Comparison of ENCODE assay signal across 10 mouse cellular contexts in the genomic region with DNA sequence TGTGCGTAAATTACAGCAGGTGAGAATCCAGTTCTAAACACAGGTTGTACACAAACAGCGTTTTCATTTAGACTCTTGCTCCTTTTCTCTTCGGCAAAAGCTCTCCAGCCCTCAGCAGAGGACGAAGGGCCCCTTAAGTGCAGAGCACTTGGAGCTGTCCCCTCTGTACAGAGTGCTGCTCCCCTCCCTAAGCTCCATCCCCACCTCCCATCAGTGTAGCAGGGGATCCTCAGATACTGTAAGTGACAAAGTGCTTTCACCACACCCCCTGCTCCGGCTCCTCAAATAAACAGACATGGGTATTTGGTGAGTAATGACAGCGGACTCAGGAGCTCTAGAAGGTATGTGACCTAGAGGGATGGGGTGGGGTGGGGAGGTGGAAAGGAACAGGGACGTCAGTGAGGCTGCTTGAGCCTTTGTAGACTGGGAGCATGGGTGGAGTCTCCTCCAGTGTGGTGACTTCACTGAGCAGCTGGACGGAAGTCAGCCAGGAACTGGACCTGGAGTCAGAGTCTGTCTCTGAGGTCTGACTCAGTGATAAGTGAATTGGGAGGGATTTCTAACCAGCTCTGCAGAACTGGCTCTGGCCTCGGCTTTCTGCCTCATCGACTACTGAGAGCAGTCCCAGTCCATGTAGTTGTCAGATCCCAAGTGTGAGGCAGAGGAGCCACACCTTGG. TPM values are rescaled to one million over a fixed set of nuclear protein-coding genes. Genes with fewer than 3 reads are reported as not detected.
DNase-seq lines count a peak whose midpoint lies in the region; ATAC-seq and TF ChIP-seq lines count a peak whose summit lies in the region.
"Had no signal": no experiment of that assay in that cellular context is flagged by ENCODE, and none has a peak within 500 bp of the region (broad histone marks: within the 10 kb centered on the region; RNA-seq: fewer than 3 reads in every experiment).

No protein-coding gene starts in this region.

- DNase-seq in gastrocnemius, adult 8-10 months (ENCODE audit: low spot score in 2 of 2) = peak; percentile 33 to 58
- peak; percentile 50 to 55 for DNase-seq in heart, postnatal 36 days
- DNase-seq in midbrain, postnatal 0 days (ENCODE audit: low spot score) = no peak
- DNase-seq in left cerebral cortex, adult 8-10 months (ENCODE audit: low spot score in 2 of 2) = no peak
- DNase-seq in spleen, postnatal 14 days (ENCODE audit: low spot score in 2 of 2) = no peak

- H3K36me3 ChIP-seq in kidney, embryonic 15.5 days = peaks cover 39% of the 10 kb centered on the region
- H3K36me3 ChIP-seq in kidney, embryonic 16.5 days (ENCODE audit: insufficient read depth, low read length) = peaks cover 22% of the 10 kb centered on the region
- peaks cover 20% of the 10 kb centered on the region for H3K36me3 ChIP-seq in stomach, embryonic 14.5 days (ENCODE audit: control insufficient read depth, insufficient read depth, low read length)
- peaks cover 51% of the 10 kb centered on the region for H3K36me3 ChIP-seq in midbrain, postnatal 0 days (ENCODE audit: insufficient read depth, low read length)

- H3K27me3 ChIP-seq in kidney, embryonic 15.5 days = no peaks in the 10 kb centered on the region
- H3K27me3 ChIP-seq in kidney, embryonic 16.5 days (ENCODE audit: insufficient read depth, low read length) = no peaks in the 10 kb centered on the region
- no peaks in the 10 kb centered on the region for H3K27me3 ChIP-seq in stomach, embryonic 14.5 days (ENCODE audit: control insufficient read depth, insufficient read depth, low read length)
- H3K27me3 ChIP-seq in midbrain, postnatal 0 days (ENCODE audit: insufficient read depth, low read length) = no peaks in the 10 kb centered on the region
- H3K27me3 ChIP-seq: CH12.LX had no signal

- intact Hi-C loops in heart, postnatal 36 days (cut with DNase I) = no loop called here

- H3K4me3 ChIP-seq in kidney, embryonic 15.5 days (replicated peaks) = no peak overlapping the region
- no peak overlapping the region for H3K4me3 ChIP-seq in kidney, embryonic 16.5 days (ENCODE audit: low read length)
- H3K4me3 ChIP-seq in stomach, embryonic 14.5 days (ENCODE audit: low read depth, low read length) = no peak overlapping the region
- H3K4me3 ChIP-seq in midbrain, postnatal 0 days (ENCODE audit: low read depth, low read length) = no peak overlapping the region

- peaks cover 3% of the 10 kb centered on the region; the same call in 1 of the 2 replicates for H3K4me1 ChIP-seq in kidney, embryonic 15.5 days
- H3K4me1 ChIP-seq in kidney, embryonic 16.5 days (ENCODE audit: insufficient read depth, low read length) = no peaks in the 10 kb centered on the region
- peaks cover 9% of the 10 kb centered on the region; the same call in 1 of the 2 replicates for H3K4me1 ChIP-seq in stomach, embryonic 14.5 days (ENCODE audit: control insufficient read depth, insufficient read depth, low read length)
- H3K4me1 ChIP-seq in midbrain, postnatal 0 days (ENCODE audit: insufficient read depth, low read length) = no peaks in the 10 kb centered on the region

- H3K27ac ChIP-seq in kidney, embryonic 15.5 days = no peak overlapping the region
- no peak overlapping the region for H3K27ac ChIP-seq in kidney, embryonic 16.5 days (ENCODE audit: low read length)
- no peak overlapping the region; the same call in 1 of the 2 replicates for H3K27ac ChIP-seq in stomach, embryonic 14.5 days (ENCODE audit: low read length)
- H3K27ac ChIP-seq in midbrain, postnatal 0 days (ENCODE audit: low read depth, low read length) = no peak overlapping the region

- no peaks in the 10 kb centered on the region for H3K9me3 ChIP-seq in kidney, embryonic 15.5 days (replicated peaks)
- H3K9me3 ChIP-seq in kidney, embryonic 16.5 days (ENCODE audit: low read length) = no peaks in the 10 kb centered on the region
- H3K9me3 ChIP-seq in stomach, embryonic 14.5 days (ENCODE audit: control insufficient read depth, low read depth, low read length) = no peaks in the 10 kb centered on the region
- H3K9me3 ChIP-seq in midbrain, postnatal 0 days (ENCODE audit: low read length) = no peaks in the 10 kb centered on the region

- no peak for TF ChIP-seq CTCF in midbrain, postnatal 0 days (IDR thresholded peaks at IDR 0.05)

- 54% methylated on average over 10 of the region's 10 CpGs for WGBS in kidney, embryonic 15.5 days
- WGBS in kidney, embryonic 16.5 days = 55% methylated on average over 10 of the region's 10 CpGs
- WGBS in stomach, embryonic 14.5 days = 28% methylated on average over 10 of the region's 10 CpGs
- 84% methylated on average over 10 of the region's 10 CpGs for WGBS in midbrain, postnatal 0 days

- no peak overlapping the region for H3K4me2 ChIP-seq in kidney, embryonic 15.5 days
- H3K4me2 ChIP-seq in kidney, embryonic 16.5 days (replicated peaks; ENCODE audit: low read depth, low read length) = no peak overlapping the region
- H3K4me2 ChIP-seq in stomach, embryonic 14.5 days (replicated peaks; ENCODE audit: low read depth, low read length) = no peak overlapping the region
- H3K4me2 ChIP-seq in midbrain, postnatal 0 days (ENCODE audit: low read depth, low read length, poor library complexity, severe bottlenecking) = no peak overlapping the region

- H3K9ac ChIP-seq in kidney, embryonic 15.5 days = no peak overlapping the region
- no peak overlapping the region for H3K9ac ChIP-seq in kidney, embryonic 16.5 days (replicated peaks; ENCODE audit: low read length)
- no peak overlapping the region for H3K9ac ChIP-seq in stomach, embryonic 14.5 days (replicated peaks; ENCODE audit: low read depth, low read length)
- H3K9ac ChIP-seq in midbrain, postnatal 0 days (replicated peaks; ENCODE audit: low read length, poor library complexity, severe bottlenecking) = no peak overlapping the region

- peak; percentile 37; the same call in 1 of the 2 replicates for ATAC-seq in kidney, embryonic 15.5 days (replicated peaks; ENCODE audit: low FRiP score)
- ATAC-seq in kidney, embryonic 16.5 days (ENCODE audit: low FRiP score, low TSS enrichment) = no peak
- ATAC-seq in stomach, embryonic 14.5 days (ENCODE audit: insufficient number of reproducible peaks, insufficient read depth, low FRiP score, low read depth) = peak; percentile 54
- ATAC-seq in midbrain, postnatal 0 days (ENCODE audit: low FRiP score) = no peak

RNA-seq across cellular contexts. Expression of gene Smbd1, which starts 11.6 kb away (rescaled TPM):
- polyA plus RNA-seq in kidney, embryonic 15.5 days (2015; fragmentation: Nextera tagmentation; extraction: Ambion mirVana) = not detected in 2 replicates
- polyA plus RNA-seq in kidney, embryonic 16.5 days (2015; fragmentation: Nextera tagmentation; extraction: Ambion mirVana) = not detected in 2 replicates
- not detected for total RNA-seq in gastrocnemius, adult 8-10 months (2022)
- total RNA-seq in heart, postnatal 36 days (2021) = not detected
- not detected in 2 replicates for polyA plus RNA-seq in stomach, embryonic 14.5 days (2014; fragmentation: Nextera tagmentation; extraction: Ambion mirVana)
- not detected in 2 replicates for total RNA-seq in midbrain, postnatal 0 days (2014; rRNA removed)
- polyA plus RNA-seq in midbrain, postnatal 0 days (2015; fragmentation: Nextera tagmentation; extraction: Ambion mirVana) = not detected in 2 replicates
- total RNA-seq in left cerebral cortex, adult 8-10 months (2022) = not detected
- total RNA-seq: CH12.LX had no signal
- polyA plus RNA-seq: brain, embryonic 14.5 days had no signal

RNA-seq across cellular contexts. Expression of gene Muc20, which starts 24.7 kb away (rescaled TPM):
- polyA plus RNA-seq in kidney, embryonic 15.5 days (2015; fragmentation: Nextera tagmentation; extraction: Ambion mirVana) = 4.4 and 4.6 TPM in 2 replicates
- 6.2 and 8.0 TPM in 2 replicates for polyA plus RNA-seq in kidney, embryonic 16.5 days (2015; fragmentation: Nextera tagmentation; extraction: Ambion mirVana)
- under 1 TPM; 0.34 to 0.70 (median 0.42) TPM for total RNA-seq in gastrocnemius, adult 8-10 months (2022)
- under 1 TPM; 0.14 to 0.25 TPM for total RNA-seq in heart, postnatal 36 days (2021)
- polyA plus RNA-seq in stomach, embryonic 14.5 days (2014; fragmentation: Nextera tagmentation; extraction: Ambion mirVana) = 0.25 TPM in 1 of 2 replicates, not detected in the other
- total RNA-seq in midbrain, postnatal 0 days (2014; rRNA removed) = 0.09 and 0.22 TPM in 2 replicates
- 0.07 TPM in 1 of 2 replicates, not detected in the other for polyA plus RNA-seq in midbrain, postnatal 0 days (2015; fragmentation: Nextera tagmentation; extraction: Ambion mirVana)
- not detected for total RNA-seq in left cerebral cortex, adult 8-10 months (2022)

RNA-seq across cellular contexts. Expression of gene Fyttd1, which starts 55.4 kb away (rescaled TPM):
- 98.7 and 113 TPM in 2 replicates for polyA plus RNA-seq in kidney, embryonic 15.5 days (2015; fragmentation: Nextera tagmentation; extraction: Ambion mirVana)
- polyA plus RNA-seq in kidney, embryonic 16.5 days (2015; fragmentation: Nextera tagmentation; extraction: Ambion mirVana) = 102 and 109 TPM in 2 replicates
- 100 to 1,000 TPM; 107 to 123 (median 116) TPM for total RNA-seq in gastrocnemius, adult 8-10 months (2022)
- 100 to 1,000 TPM in 1 of 2 experiments, 10 to 100 TPM in 1; 98.9 to 101 TPM for total RNA-seq in heart, postnatal 36 days (2021)
- polyA plus RNA-seq in stomach, embryonic 14.5 days (2014; fragmentation: Nextera tagmentation; extraction: Ambion mirVana) = 132 and 137 TPM in 2 replicates
- 56.9 and 125 TPM in 2 replicates for total RNA-seq in midbrain, postnatal 0 days (2014; rRNA removed)
- polyA plus RNA-seq in midbrain, postnatal 0 days (2015; fragmentation: Nextera tagmentation; extraction: Ambion mirVana) = 115 and 139 TPM in 2 replicates
- 100 to 1,000 TPM in 2 of 4 experiments, 10 to 100 TPM in 2; 94.8 to 117 (median 99.8) TPM for total RNA-seq in left cerebral cortex, adult 8-10 months (2022)

RNA-seq across cellular contexts. Expression of gene Rubcn, which starts 55.7 kb away (rescaled TPM):
- polyA plus RNA-seq in kidney, embryonic 15.5 days (2015; fragmentation: Nextera tagmentation; extraction: Ambion mirVana) = 17.8 and 21.9 TPM in 2 replicates
- 23.7 and 24.2 TPM in 2 replicates for polyA plus RNA-seq in kidney, embryonic 16.5 days (2015; fragmentation: Nextera tagmentation; extraction: Ambion mirVana)
- total RNA-seq in gastrocnemius, adult 8-10 months (2022) = 10 to 100 TPM; 22.4 to 29.0 (median 25.9) TPM
- total RNA-seq in heart, postnatal 36 days (2021) = 10 to 100 TPM; 35.1 to 35.9 TPM
- polyA plus RNA-seq in stomach, embryonic 14.5 days (2014; fragmentation: Nextera tagmentation; extraction: Ambion mirVana) = 17.8 and 18.8 TPM in 2 replicates
- 75.0 and 84.0 TPM in 2 replicates for total RNA-seq in midbrain, postnatal 0 days (2014; rRNA removed)
- polyA plus RNA-seq in midbrain, postnatal 0 days (2015; fragmentation: Nextera tagmentation; extraction: Ambion mirVana) = 25.5 TPM in 2 replicates
- 10 to 100 TPM; 63.9 to 74.1 (median 69.3) TPM for total RNA-seq in left cerebral cortex, adult 8-10 months (2022)

Comparison
In these comparisons a context has a peak if more than half of its experiments do, and no peak if none do; other contexts are left out.
1. ATAC-seq: peak in kidney, embryonic 15.5 days (single experiment) and stomach, embryonic 14.5 days (single experiment); none in kidney, embryonic 16.5 days (single experiment) and midbrain, postnatal 0 days (single experiment).
2. DNase-seq: peak in gastrocnemius, adult 8-10 months (2 of 2) and heart, postnatal 36 days (2 of 2); none in midbrain, postnatal 0 days (single experiment), left cerebral cortex, adult 8-10 months (0 of 2) and spleen, postnatal 14 days (0 of 2).